Comparison of ENCODE assay signal across 8 mouse cellular contexts in genomic region chr2:84740608-84741333, GRCm38 (mm10). TPM values are rescaled to one million over a fixed set of nuclear protein-coding genes. Genes with fewer than 3 reads are reported as not detected.
DNase-seq lines count a peak whose midpoint lies in the region; ATAC-seq lines count a peak whose summit lies in the region.

No protein-coding gene starts in this region.

- peak overlapping the region; percentile 99; the same call in 1 of the 2 replicates for H3K27ac ChIP-seq in embryonic facial prominence, embryonic 15.5 days (replicated peaks)
- H3K27ac ChIP-seq in intestine, embryonic 14.5 days (ENCODE audit: low read depth): peak overlapping the region; percentile 100; the same call in 1 of the 2 replicates
- H3K27ac ChIP-seq in lung, embryonic 16.5 days (ENCODE audit: low read length): 0 out of 2 replicates have a peak overlapping the region, but pooled peaks have one; percentile 15
- no peak overlapping the region; the same call in 1 of the 2 replicates for H3K27ac ChIP-seq in stomach, embryonic 14.5 days (ENCODE audit: low read length)

- 0 out of 2 replicates have a peak overlapping the region, but pooled peaks have one; percentile 6 for H3K4me3 ChIP-seq in embryonic facial prominence, embryonic 15.5 days (replicated peaks)
- H3K4me3 ChIP-seq in intestine, embryonic 14.5 days (ENCODE audit: low read depth, low read length): peak overlapping the region; percentile 97
- H3K4me3 ChIP-seq in lung, embryonic 16.5 days (ENCODE audit: low read length): peak overlapping the region; percentile 78
- H3K4me3 ChIP-seq in stomach, embryonic 14.5 days (ENCODE audit: low read depth, low read length): peak overlapping the region; percentile 92; the same call in 1 of the 2 replicates

- H3K9ac ChIP-seq in embryonic facial prominence, embryonic 15.5 days: no peak overlapping the region
- H3K9ac ChIP-seq in intestine, embryonic 14.5 days (ENCODE audit: low read length): no peak overlapping the region
- H3K9ac ChIP-seq in lung, embryonic 16.5 days (ENCODE audit: low read length): peak overlapping the region; percentile 40; the same call in 1 of the 2 replicates
- no peak overlapping the region for H3K9ac ChIP-seq in stomach, embryonic 14.5 days (replicated peaks; ENCODE audit: low read depth, low read length)

- H3K27me3 ChIP-seq in embryonic facial prominence, embryonic 15.5 days: no peaks in the 10 kb centered on the region
- H3K27me3 ChIP-seq in intestine, embryonic 14.5 days (replicated peaks; ENCODE audit: control insufficient read depth, insufficient read depth, low read length): 0 out of 2 replicates have a peak, but pooled peaks cover 2% of the 10 kb centered on the region
- no peaks in the 10 kb centered on the region; the same call in 1 of the 2 replicates for H3K27me3 ChIP-seq in lung, embryonic 16.5 days (ENCODE audit: control insufficient read depth, insufficient read depth, low read depth, low read length)
- no peaks in the 10 kb centered on the region for H3K27me3 ChIP-seq in stomach, embryonic 14.5 days (ENCODE audit: control insufficient read depth, insufficient read depth, low read length)

- peak overlapping the region; percentile 85; the same call in 1 of the 2 replicates for H3K4me2 ChIP-seq in embryonic facial prominence, embryonic 15.5 days (replicated peaks)
- H3K4me2 ChIP-seq in intestine, embryonic 14.5 days (ENCODE audit: low read length): peak overlapping the region; percentile 93
- peak overlapping the region; percentile 85 for H3K4me2 ChIP-seq in lung, embryonic 16.5 days (ENCODE audit: low read depth, low read length)
- H3K4me2 ChIP-seq in stomach, embryonic 14.5 days (replicated peaks; ENCODE audit: low read depth, low read length): peak overlapping the region; percentile 77

- 74% methylated on average over 15 of the region's 15 CpGs for WGBS in embryonic facial prominence, embryonic 15.5 days
- WGBS in intestine, embryonic 14.5 days: 73% methylated on average over 15 of the region's 15 CpGs
- 55% methylated on average over 15 of the region's 15 CpGs for WGBS in lung, embryonic 16.5 days
- WGBS in stomach, embryonic 14.5 days: 69% methylated on average over 15 of the region's 15 CpGs

- peak; percentile 25 for DNase-seq in thymus, postnatal 25 days
- DNase-seq in thymus, adult 18-20 months: no peak
- peak; percentile 52 for DNase-seq in intestine, embryonic 14.5 days (ENCODE audit: low spot score)
- no peak for DNase-seq in left cerebral cortex, adult 18-20 months (ENCODE audit: low spot score in 2 of 2)
- DNase-seq in cerebellum, adult 8-10 months: no peak

- ATAC-seq in embryonic facial prominence, embryonic 15.5 days (ENCODE audit: insufficient number of reproducible peaks, low FRiP score, low TSS enrichment, low read depth): no peak
- no peak for ATAC-seq in intestine, embryonic 14.5 days (replicated peaks; ENCODE audit: low FRiP score, low TSS enrichment, low read depth)
- no peak for ATAC-seq in lung, embryonic 16.5 days (ENCODE audit: low read depth)
- ATAC-seq in stomach, embryonic 14.5 days (ENCODE audit: insufficient number of reproducible peaks, insufficient read depth, low FRiP score, low read depth): no peak

- H3K9me3 ChIP-seq in embryonic facial prominence, embryonic 15.5 days (replicated peaks): no peaks in the 10 kb centered on the region
- H3K9me3 ChIP-seq in intestine, embryonic 14.5 days (ENCODE audit: control insufficient read depth, low read length): no peaks in the 10 kb centered on the region
- no peaks in the 10 kb centered on the region for H3K9me3 ChIP-seq in lung, embryonic 16.5 days (ENCODE audit: control insufficient read depth, low read length)
- H3K9me3 ChIP-seq in stomach, embryonic 14.5 days (ENCODE audit: control insufficient read depth, low read depth, low read length): no peaks in the 10 kb centered on the region

- H3K4me1 ChIP-seq in embryonic facial prominence, embryonic 15.5 days: peaks cover 76% of the 10 kb centered on the region
- peaks cover 56% of the 10 kb centered on the region for H3K4me1 ChIP-seq in intestine, embryonic 14.5 days (replicated peaks; ENCODE audit: control insufficient read depth, insufficient read depth, low read length)
- peaks cover 60% of the 10 kb centered on the region for H3K4me1 ChIP-seq in lung, embryonic 16.5 days (replicated peaks; ENCODE audit: control insufficient read depth, insufficient read depth, low read length)
- peaks cover 60% of the 10 kb centered on the region for H3K4me1 ChIP-seq in stomach, embryonic 14.5 days (ENCODE audit: control insufficient read depth, insufficient read depth, low read length)

- H3K36me3 ChIP-seq in embryonic facial prominence, embryonic 15.5 days: 0 out of 2 replicates have a peak, but pooled peaks cover 5% of the 10 kb centered on the region
- H3K36me3 ChIP-seq in intestine, embryonic 14.5 days (ENCODE audit: control insufficient read depth, insufficient read depth, low read length): peaks cover 14% of the 10 kb centered on the region
- H3K36me3 ChIP-seq in lung, embryonic 16.5 days (ENCODE audit: control insufficient read depth, insufficient read depth, low read length): no peaks in the 10 kb centered on the region
- H3K36me3 ChIP-seq in stomach, embryonic 14.5 days (ENCODE audit: control insufficient read depth, insufficient read depth, low read length): peaks cover 10% of the 10 kb centered on the region; the same call in 1 of the 2 replicates

RNA-seq across cellular contexts. Expression of gene Gm19426, which starts 2.7 kb away (rescaled TPM):
- polyA plus RNA-seq in embryonic facial prominence, embryonic 15.5 days (2015; fragmentation: Nextera tagmentation; extraction: Ambion mirVana): 7.0 and 9.0 TPM in 2 replicates
- polyA plus RNA-seq in intestine, embryonic 14.5 days (2014; fragmentation: Nextera tagmentation; extraction: Ambion mirVana): 4.6 and 5.3 TPM in 2 replicates
- polyA plus RNA-seq in lung, embryonic 16.5 days (2015; fragmentation: Nextera tagmentation; extraction: Ambion mirVana): 7.1 and 7.4 TPM in 2 replicates
- polyA plus RNA-seq in stomach, embryonic 14.5 days (2014; fragmentation: Nextera tagmentation; extraction: Ambion mirVana): 5.1 and 5.9 TPM in 2 replicates
- 1 to 10 TPM; 2.2 to 2.5 TPM for total RNA-seq in left cerebral cortex, adult 18-20 months (2021)

RNA-seq across cellular contexts. Expression of gene Ypel4, which starts 6.9 kb away (rescaled TPM):
- 6.6 and 7.9 TPM in 2 replicates for polyA plus RNA-seq in embryonic facial prominence, embryonic 15.5 days (2015; fragmentation: Nextera tagmentation; extraction: Ambion mirVana)
- 6.9 and 8.8 TPM in 2 replicates for polyA plus RNA-seq in intestine, embryonic 14.5 days (2014; fragmentation: Nextera tagmentation; extraction: Ambion mirVana)
- 5.2 and 6.9 TPM in 2 replicates for polyA plus RNA-seq in lung, embryonic 16.5 days (2015; fragmentation: Nextera tagmentation; extraction: Ambion mirVana)
- polyA plus RNA-seq in stomach, embryonic 14.5 days (2014; fragmentation: Nextera tagmentation; extraction: Ambion mirVana): 9.3 and 10.7 TPM in 2 replicates
- total RNA-seq in left cerebral cortex, adult 18-20 months (2021): 10 to 100 TPM; 92.2 to 93.5 TPM

RNA-seq across cellular contexts. Expression of gene Clp1, which starts 13.6 kb away (rescaled TPM):
- 27.9 and 29.1 TPM in 2 replicates for polyA plus RNA-seq in embryonic facial prominence, embryonic 15.5 days (2015; fragmentation: Nextera tagmentation; extraction: Ambion mirVana)
- polyA plus RNA-seq in intestine, embryonic 14.5 days (2014; fragmentation: Nextera tagmentation; extraction: Ambion mirVana): 25.7 and 29.0 TPM in 2 replicates
- polyA plus RNA-seq in lung, embryonic 16.5 days (2015; fragmentation: Nextera tagmentation; extraction: Ambion mirVana): 28.3 and 28.6 TPM in 2 replicates
- polyA plus RNA-seq in stomach, embryonic 14.5 days (2014; fragmentation: Nextera tagmentation; extraction: Ambion mirVana): 26.7 and 28.9 TPM in 2 replicates
- total RNA-seq in left cerebral cortex, adult 18-20 months (2021): 10 to 100 TPM; 10.4 to 10.5 TPM

RNA-seq across cellular contexts. Expression of gene Zdhhc5, which starts 25.8 kb away (rescaled TPM):
- polyA plus RNA-seq in embryonic facial prominence, embryonic 15.5 days (2015; fragmentation: Nextera tagmentation; extraction: Ambion mirVana): 28.1 and 28.9 TPM in 2 replicates
- polyA plus RNA-seq in intestine, embryonic 14.5 days (2014; fragmentation: Nextera tagmentation; extraction: Ambion mirVana): 30.0 and 30.7 TPM in 2 replicates
- polyA plus RNA-seq in lung, embryonic 16.5 days (2015; fragmentation: Nextera tagmentation; extraction: Ambion mirVana): 24.2 and 28.2 TPM in 2 replicates
- polyA plus RNA-seq in stomach, embryonic 14.5 days (2014; fragmentation: Nextera tagmentation; extraction: Ambion mirVana): 35.9 and 36.5 TPM in 2 replicates
- total RNA-seq in left cerebral cortex, adult 18-20 months (2021): 10 to 100 TPM; 49.2 TPM

RNA-seq across cellular contexts. Expression of gene Serping1, which starts 34.5 kb away (rescaled TPM):
- 40.0 and 48.0 TPM in 2 replicates for polyA plus RNA-seq in embryonic facial prominence, embryonic 15.5 days (2015; fragmentation: Nextera tagmentation; extraction: Ambion mirVana)
- 60.9 and 73.4 TPM in 2 replicates for polyA plus RNA-seq in intestine, embryonic 14.5 days (2014; fragmentation: Nextera tagmentation; extraction: Ambion mirVana)
- 143 and 153 TPM in 2 replicates for polyA plus RNA-seq in lung, embryonic 16.5 days (2015; fragmentation: Nextera tagmentation; extraction: Ambion mirVana)
- 84.2 and 93.7 TPM in 2 replicates for polyA plus RNA-seq in stomach, embryonic 14.5 days (2014; fragmentation: Nextera tagmentation; extraction: Ambion mirVana)
- total RNA-seq in left cerebral cortex, adult 18-20 months (2021): 1 to 10 TPM; 8.5 to 9.2 TPM

Comparison
In these comparisons a context has a peak if more than half of its experiments do, and no peak if none do; other contexts are left out.
1. DNase-seq: peak in thymus, postnatal 25 days (single experiment) and intestine, embryonic 14.5 days (single experiment); none in thymus, adult 18-20 months (0 of 2), left cerebral cortex, adult 18-20 months (0 of 2) and cerebellum, adult 8-10 months (single experiment).
2. H3K4me3 ChIP-seq: peak in every context shown above with its lines; median percentile 97 in intestine, embryonic 14.5 days; 92 in stomach, embryonic 14.5 days; 78 in lung, embryonic 16.5 days; 6 in embryonic facial prominence, embryonic 15.5 days.
3. Peak in every context shown above with its lines, with median percentiles within 50 percentile points of each other: H3K4me2 ChIP-seq.